Mouse (Mus musculus): Measurements from ENCODE around the gene Clec4e. TPM values are rescaled to one million over a fixed set of nuclear protein-coding genes. Genes with fewer than 3 reads are reported as not detected.

The Clec4e gene
- polyA plus RNA-seq, 1 experiment from 2014 or later, result 1.2 TPM

DNA sequence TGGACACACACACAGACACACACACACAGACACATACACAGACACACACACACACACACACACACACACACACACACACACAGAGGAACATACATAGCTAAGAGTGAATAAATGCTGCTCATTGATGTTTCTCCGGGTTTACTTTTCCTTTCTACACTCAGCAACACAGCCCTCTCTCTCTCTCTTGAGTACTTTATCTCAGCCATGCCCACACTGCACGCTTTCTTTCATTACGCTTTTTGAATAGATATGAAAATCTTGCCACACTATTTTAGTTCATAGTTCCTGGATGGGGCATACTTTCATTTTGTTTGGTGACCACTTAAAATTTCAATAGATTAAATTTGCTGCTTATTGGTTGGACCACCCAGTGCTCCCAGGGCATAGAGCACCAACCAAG is 25.5 kb downstream of the Clec4e start:
- Histone ChIP-seq H3K27me3 (ENCODE audit: insufficient read depth, low read length) (no peaks in the 10 kb centered on the region), H3K4me3 (ENCODE audit: low read depth, low read length) (no peak overlapping the region), H3K9me3 (ENCODE audit: low read length) (no peaks in the 10 kb centered on the region), H3K9ac (replicated peaks) (no peak overlapping the region), H3K27ac (ENCODE audit: low read depth) (no peak overlapping the region), H3K36me3 (replicated peaks; ENCODE audit: insufficient read depth, low read length) (no peaks in the 10 kb centered on the region), H3K4me1 (ENCODE audit: insufficient read depth) (no peaks in the 10 kb centered on the region), H3K4me2 (ENCODE audit: low read depth, low read length) (0 out of 2 replicates have a peak overlapping the region, but pooled peaks have one; percentile 3)
- DNase-seq, result no peak
- WGBS (ENCODE audit: insufficient replicate concordance), result 48% methylated on average over 3 of the region's 3 CpGs
- ATAC-seq, result no peak
- TF ChIP-seq EP300 (IDR thresholded peaks at IDR 0.05; ENCODE audit: low read depth) (no peak), CTCF (IDR thresholded peaks at IDR 0.05; ENCODE audit: low read depth) (no peak)

DNA sequence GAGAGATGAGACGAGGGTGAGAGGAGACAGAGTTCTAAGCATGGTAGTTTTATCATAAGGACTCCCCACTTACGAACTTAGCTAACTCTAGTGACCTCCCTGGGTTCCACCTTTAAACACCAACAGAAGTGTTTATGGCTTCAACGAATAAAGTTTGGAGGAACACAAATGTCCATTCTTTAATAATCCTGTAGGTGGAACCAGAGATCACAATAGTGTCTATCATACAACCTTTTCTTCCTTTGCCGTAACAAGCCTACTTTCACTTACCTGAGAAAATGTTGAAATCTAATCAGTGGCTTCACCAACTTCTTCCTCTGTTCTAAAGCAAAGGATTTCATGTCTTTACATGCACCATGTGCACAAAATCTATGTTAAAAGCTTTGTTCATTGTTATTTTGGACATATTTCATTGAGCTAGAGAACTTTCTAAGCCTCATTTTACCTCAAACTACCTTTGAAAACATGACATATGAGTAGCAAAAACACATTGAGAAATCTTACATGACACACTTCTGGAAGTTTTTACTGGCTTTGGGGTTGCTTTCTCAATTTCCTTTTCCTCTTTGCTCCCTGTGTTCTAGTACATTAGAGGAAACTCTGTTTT is 28.0 kb downstream of the Clec4e start, which contains the start of gene Clec4d:
Gene Clec4d (plus strand): TSS at position 557 of the 607 bp plus-strand sequence.
- Histone ChIP-seq H3K27me3 (ENCODE audit: insufficient read depth, low read length) (no peaks in the 10 kb centered on the region), H3K4me3 (ENCODE audit: low read depth, low read length) (no peak within 1 kb of the TSS), H3K36me3 (replicated peaks; ENCODE audit: insufficient read depth, low read length) (no peaks in the 10 kb centered on the region), H3K4me2 (ENCODE audit: low read depth, low read length) (no peak within 1 kb of the TSS), H3K4me1 (ENCODE audit: insufficient read depth) (no peaks in the 10 kb centered on the region), H3K27ac (ENCODE audit: low read depth) (no peak within 1 kb of the TSS), H3K9ac (replicated peaks) (no peak within 1 kb of the TSS), H3K9me3 (ENCODE audit: low read length) (no peaks in the 10 kb centered on the region)
- 0 out of 2 replicates have a peak, but pooled peaks have one; percentile 14 for ATAC-seq
- no peak for DNase-seq
- TF ChIP-seq CTCF (IDR thresholded peaks at IDR 0.05; ENCODE audit: low read depth), result peak; percentile 63
- no peak for TF ChIP-seq EP300 (IDR thresholded peaks at IDR 0.05; ENCODE audit: low read depth)
- 40% methylated on average over 4 of the region's 4 CpGs for WGBS (ENCODE audit: insufficient replicate concordance)

DNA sequence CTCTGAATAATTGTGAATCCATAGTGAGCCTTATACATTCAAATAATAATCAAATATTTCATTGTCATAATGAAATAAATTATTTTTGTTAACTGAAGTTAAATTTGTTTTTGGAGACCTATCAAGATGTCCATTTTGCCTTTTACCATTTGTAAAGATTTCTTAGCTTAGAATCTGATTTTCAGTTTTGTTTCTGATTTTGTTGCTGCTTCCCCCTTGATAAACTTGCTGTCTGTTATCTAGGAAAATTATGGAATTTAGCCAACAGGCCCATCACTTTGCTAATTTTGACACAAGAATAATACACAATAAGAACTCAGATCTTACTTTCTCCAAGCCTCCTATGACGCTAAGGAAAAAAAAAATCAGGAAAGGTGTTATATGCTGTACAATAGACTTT is 28.8 kb downstream of the Clec4e start:
- Histone ChIP-seq H3K27me3 (ENCODE audit: insufficient read depth, low read length) (no peaks in the 10 kb centered on the region), H3K36me3 (replicated peaks; ENCODE audit: insufficient read depth, low read length) (no peaks in the 10 kb centered on the region), H3K4me2 (ENCODE audit: low read depth, low read length) (no peak overlapping the region), H3K4me3 (ENCODE audit: low read depth, low read length) (no peak overlapping the region), H3K9ac (replicated peaks) (no peak overlapping the region), H3K9me3 (ENCODE audit: low read length) (no peaks in the 10 kb centered on the region), H3K27ac (ENCODE audit: low read depth) (no peak overlapping the region), H3K4me1 (ENCODE audit: insufficient read depth) (no peaks in the 10 kb centered on the region)
- no peak for TF ChIP-seq EP300 (IDR thresholded peaks at IDR 0.05; ENCODE audit: low read depth)
- TF ChIP-seq CTCF (IDR thresholded peaks at IDR 0.05; ENCODE audit: low read depth), result no peak
- DNase-seq (no peak), ATAC-seq (no peak)
- whole genome bisulfite sequencing (ENCODE audit: insufficient replicate concordance), result 80% methylated on average over 1 of the region's 1 CpGs

DNA sequence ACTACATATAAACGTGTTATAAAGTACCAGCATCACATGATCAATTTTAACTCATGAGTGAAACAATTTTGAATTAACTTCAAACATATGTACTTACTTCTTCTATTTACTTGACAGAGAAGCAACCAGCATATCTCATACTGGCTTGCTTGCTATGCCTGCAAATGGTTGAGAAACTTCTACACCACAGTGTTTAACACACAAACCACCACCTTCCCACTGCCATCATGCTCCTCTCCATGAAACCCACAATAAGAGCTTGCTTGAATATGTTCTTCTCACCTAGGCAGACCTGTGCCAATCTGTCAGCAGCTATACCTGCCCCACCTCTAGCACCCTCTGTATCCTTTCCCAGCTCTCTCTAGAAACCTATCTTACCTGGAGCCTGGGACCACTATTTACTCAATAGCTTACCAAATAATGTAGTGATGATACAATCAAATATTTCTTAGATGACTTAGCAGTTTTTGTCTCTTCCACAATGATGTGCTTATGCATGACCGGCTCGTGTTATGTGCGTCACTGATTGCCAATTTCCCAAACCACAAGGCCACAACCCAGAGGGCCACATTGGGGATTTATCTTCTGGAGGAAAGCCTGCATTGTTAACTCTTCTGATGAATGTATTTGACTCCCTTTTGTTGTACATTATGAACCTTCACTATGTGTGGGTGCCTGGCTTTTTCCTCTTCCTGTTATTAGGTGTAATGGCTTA is 29.6 kb downstream of the Clec4e start:
- no peak overlapping the region for H3K4me2 ChIP-seq (ENCODE audit: low read depth, low read length)
- no peaks in the 10 kb centered on the region for H3K36me3 ChIP-seq (replicated peaks; ENCODE audit: insufficient read depth, low read length)
- no peaks in the 10 kb centered on the region for H3K27me3 ChIP-seq (ENCODE audit: insufficient read depth, low read length)
- no peaks in the 10 kb centered on the region for H3K4me1 ChIP-seq (ENCODE audit: insufficient read depth)
- WGBS (ENCODE audit: insufficient replicate concordance), result 46% methylated on average over 4 of the region's 4 CpGs
- H3K9me3 ChIP-seq (ENCODE audit: low read length), result no peaks in the 10 kb centered on the region
- ATAC-seq (peak; percentile 58), DNase-seq (peak; percentile 23)
- 0 out of 2 replicates have a peak overlapping the region, but pooled peaks have one; percentile 11 for H3K27ac ChIP-seq (ENCODE audit: low read depth)
- TF ChIP-seq EP300 (IDR thresholded peaks at IDR 0.05; ENCODE audit: low read depth) (peak; percentile 31; the same call in 1 of the 2 replicates), CTCF (IDR thresholded peaks at IDR 0.05; ENCODE audit: low read depth) (no peak)
- no peak overlapping the region for H3K4me3 ChIP-seq (ENCODE audit: low read depth, low read length)
- no peak overlapping the region for H3K9ac ChIP-seq (replicated peaks)

DNA sequence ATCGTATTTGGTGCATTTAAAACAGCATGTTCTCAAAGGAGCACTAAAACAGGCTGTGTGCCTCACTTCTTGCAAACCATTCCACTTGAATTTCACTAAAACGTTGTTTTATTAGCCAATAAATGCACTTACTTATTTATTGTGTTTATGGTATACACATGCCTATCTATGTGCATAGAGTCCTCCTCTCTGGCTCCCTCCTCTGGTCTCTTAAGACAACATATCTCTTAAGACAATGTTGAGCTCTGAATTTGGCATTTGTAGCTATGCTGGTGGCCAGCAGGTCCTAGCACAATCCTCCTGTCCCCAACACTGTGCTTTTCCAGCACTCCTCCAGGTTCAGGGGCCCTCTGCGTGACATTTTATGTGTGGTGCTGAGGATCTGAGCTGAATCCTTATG is 30.7 kb downstream of the Clec4e start:
- DNase-seq, result no peak
- TF ChIP-seq EP300 (IDR thresholded peaks at IDR 0.05; ENCODE audit: low read depth) (no peak), CTCF (IDR thresholded peaks at IDR 0.05; ENCODE audit: low read depth) (peak; percentile 50)
- no peak overlapping the region for H3K9ac ChIP-seq (replicated peaks)
- H3K36me3 ChIP-seq (replicated peaks; ENCODE audit: insufficient read depth, low read length), result no peaks in the 10 kb centered on the region
- no peak overlapping the region for H3K4me3 ChIP-seq (ENCODE audit: low read depth, low read length)
- 73% methylated on average over 3 of the region's 3 CpGs for WGBS (ENCODE audit: insufficient replicate concordance)
- no peak overlapping the region for H3K4me2 ChIP-seq (ENCODE audit: low read depth, low read length)
- no peak for ATAC-seq
- no peaks in the 10 kb centered on the region for H3K9me3 ChIP-seq (ENCODE audit: low read length)
- no peaks in the 10 kb centered on the region for H3K4me1 ChIP-seq (ENCODE audit: insufficient read depth)
- no peak overlapping the region for H3K27ac ChIP-seq (ENCODE audit: low read depth)
- H3K27me3 ChIP-seq (ENCODE audit: insufficient read depth, low read length), result no peaks in the 10 kb centered on the region

DNA sequence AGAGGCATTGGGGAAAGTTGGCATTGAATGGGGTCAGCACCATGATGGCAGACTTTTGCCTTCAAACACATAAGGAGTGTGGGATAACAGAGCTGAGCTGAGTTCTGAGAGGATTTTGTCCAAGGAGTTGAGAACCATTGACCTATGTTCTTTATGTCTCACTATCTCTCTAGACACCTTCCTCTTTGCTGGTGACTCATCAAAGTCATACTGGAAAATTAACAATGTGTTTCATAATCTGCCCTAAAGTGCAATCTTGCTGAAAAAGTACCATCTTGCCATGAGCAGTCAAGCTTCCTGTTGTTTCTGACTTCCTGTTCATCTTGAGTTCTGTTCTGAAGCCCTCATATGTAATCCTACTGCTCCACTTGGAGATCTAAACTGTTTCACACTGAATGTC is 36.9 kb downstream of the Clec4e start:
- Histone ChIP-seq H3K36me3 (replicated peaks; ENCODE audit: insufficient read depth, low read length) (no peaks in the 10 kb centered on the region), H3K9me3 (ENCODE audit: low read length) (no peaks in the 10 kb centered on the region), H3K9ac (replicated peaks) (no peak overlapping the region), H3K4me2 (ENCODE audit: low read depth, low read length) (no peak overlapping the region), H3K4me1 (ENCODE audit: insufficient read depth) (no peaks in the 10 kb centered on the region), H3K4me3 (ENCODE audit: low read depth, low read length) (no peak overlapping the region), H3K27me3 (ENCODE audit: insufficient read depth, low read length) (no peaks in the 10 kb centered on the region), H3K27ac (ENCODE audit: low read depth) (no peak overlapping the region)
- DNase-seq, result no peak
- ATAC-seq, result peak; percentile 71
- peak; percentile 70 for TF ChIP-seq EP300 (IDR thresholded peaks at IDR 0.05; ENCODE audit: low read depth)
- no peak for TF ChIP-seq CTCF (IDR thresholded peaks at IDR 0.05; ENCODE audit: low read depth)
